Mouse (Mus musculus) B cell, adult (primary cell): Measurements from ENCODE around the gene Trap1a. TPM values are rescaled to one million over a fixed set of nuclear protein-coding genes. Genes with fewer than 3 reads are reported as not detected.

Experiments used
- total RNA-seq: library from RNA; stranded (reverse); gene quantifications from 4 replicates; pipeline ENCODE4 v1.2.4, GENCODE M21; 2023; ENCODE audit not compliant: inconsistent age

The Trap1a gene
- not detected in 4 replicates for total RNA-seq

GRCm38 (mm10) chrX:139333263-139333994, at the start of gene Trap1a:
Trap1a (plus strand) TSS chrX:139333683.

Other genes with a start within 250 kb of the Trap1a start
- not detected in 4 replicates for gene Serpina7, start 248.4 kb upstream of the Trap1a start, total RNA-seq
- not detected in 4 replicates for gene 4930513O06Rik, start 247.4 kb upstream of the Trap1a start, total RNA-seq
- gene 4933428M09Rik, start 154.5 kb upstream of the Trap1a start, total RNA-seq = not detected in 4 replicates
- 0.30 TPM in 1 of 4 replicates, not detected in the others for gene Mum1l1, start 123.6 kb upstream of the Trap1a start, total RNA-seq
- not detected in 4 replicates for gene D330045A20Rik, start 146.7 kb downstream of the Trap1a start, total RNA-seq
- not detected in 4 replicates for gene Rnf128, start 229.6 kb downstream of the Trap1a start, total RNA-seq